Mouse (Mus musculus): ENCODE measurements at regions not wholly inside any gene's neighbourhood (a gene's known extent, or its start where the extent isn't known, plus 50 kb on each side); places are given as distances from the start of the nearest gene placed in this dataset.
"Not testable (repeated sequence)": the region's sequence is repeated elsewhere in the genome, so short reads cannot be mapped to it uniquely, and the experiment has no call there.

GRCm38 (mm10) chr19:59516957-59517356, 58.8 kb downstream of the Emx2 start:
- in situ Hi-C loops (cut with MboI; ENCODE audit: unreplicated experiment in 2 of 2) = no loop called here

DNA sequence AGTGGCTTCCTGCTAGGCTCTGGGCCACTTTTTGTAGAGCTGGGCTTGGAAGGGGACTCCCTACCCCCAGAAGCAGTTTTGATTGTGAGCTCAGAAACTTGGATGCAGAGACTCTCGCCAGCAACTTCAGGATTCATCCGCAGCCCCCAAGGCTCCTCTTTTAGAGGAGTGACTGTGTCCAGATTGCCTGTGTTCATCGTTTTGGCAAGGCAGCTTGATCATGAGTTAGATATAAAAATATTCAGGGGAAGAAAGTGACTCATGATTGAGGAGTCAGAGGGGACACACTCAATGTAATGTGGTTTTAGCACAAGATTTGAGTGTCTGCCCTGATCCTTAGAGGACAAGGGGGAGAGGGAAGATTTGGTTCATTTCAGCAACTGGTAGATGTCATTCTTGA, 61.0 kb downstream of the Emx2 start:
- in situ Hi-C loops (cut with MboI; ENCODE audit: unreplicated experiment in 2 of 2) = no loop called here

- in situ Hi-C loops (cut with MboI; ENCODE audit: unreplicated experiment in 2 of 2) = no loop called here
Observed at GRCm38 (mm10) chr19:59522176-59522575, 64.0 kb downstream of the Emx2 start.

DNA sequence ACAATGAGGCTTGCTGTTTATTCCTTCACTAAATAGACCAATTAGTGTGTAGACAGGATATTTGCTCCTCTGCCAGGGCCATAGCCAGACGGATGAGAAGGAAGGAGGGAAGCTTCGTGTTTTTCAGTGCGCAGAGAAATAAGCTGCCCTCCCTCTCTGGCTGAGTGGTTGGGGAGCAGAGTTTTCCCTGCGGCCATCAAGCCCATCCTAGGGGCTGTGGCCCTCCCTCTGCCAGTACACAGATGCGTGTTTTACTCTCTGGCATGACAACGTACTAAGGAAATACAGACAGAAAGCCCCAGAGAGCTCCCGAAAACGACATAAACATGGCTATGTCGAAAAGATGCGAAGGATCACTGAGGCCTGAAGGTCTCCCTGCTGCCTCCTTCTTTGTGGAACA, 65.2 kb downstream of the Emx2 start:
- in situ Hi-C loops (cut with MboI; ENCODE audit: unreplicated experiment in 2 of 2) = no loop called here

DNA sequence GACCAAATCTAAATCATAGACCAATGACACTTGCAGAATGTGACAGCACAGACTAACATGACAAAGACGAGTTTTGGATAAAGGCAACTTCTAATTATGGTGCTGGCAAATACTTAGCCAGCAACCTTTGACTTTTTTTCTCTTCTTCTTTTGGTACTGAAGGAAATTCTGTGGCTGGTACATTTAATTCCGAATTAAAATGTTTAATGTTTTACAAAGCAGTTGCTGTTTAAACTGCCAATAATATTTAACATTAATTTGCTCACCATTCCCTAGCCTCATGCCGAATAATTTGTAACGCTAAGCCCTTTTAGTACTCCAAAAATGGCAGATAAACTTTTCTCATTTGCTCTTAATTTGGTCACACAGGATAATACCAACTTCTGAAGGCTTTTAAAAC, 105.9 kb downstream of the Emx2 start:
- in situ Hi-C loops (cut with MboI; ENCODE audit: unreplicated experiment in 2 of 2) = no loop called here

DNA sequence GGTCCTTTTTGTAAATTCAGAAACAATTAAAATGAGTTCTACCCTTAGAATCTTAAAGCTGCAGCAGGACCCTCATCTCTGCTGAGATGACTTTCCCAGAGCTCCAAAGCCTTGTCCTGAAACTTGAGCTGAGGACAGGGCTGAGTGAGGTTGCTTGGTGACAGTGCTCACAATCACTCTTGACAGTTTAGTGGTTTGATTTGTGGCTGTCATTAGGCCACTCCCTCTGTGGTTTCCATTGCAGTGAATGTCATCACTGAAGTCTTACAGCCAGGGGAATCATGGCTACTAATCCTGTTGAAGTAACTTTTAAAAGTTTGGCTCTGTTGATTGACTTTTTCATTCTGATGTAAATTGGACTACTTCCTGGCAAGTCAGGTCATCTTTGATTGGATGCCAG, 110.7 kb downstream of the Emx2 start:
- in situ Hi-C loops (cut with MboI; ENCODE audit: unreplicated experiment in 2 of 2) = no loop called here

- in situ Hi-C loops (cut with MboI; ENCODE audit: unreplicated experiment in 2 of 2) = not testable (repeated sequence)
Observed at GRCm38 (mm10) chr19:59569590-59569989, 111.4 kb downstream of the Emx2 start.

DNA sequence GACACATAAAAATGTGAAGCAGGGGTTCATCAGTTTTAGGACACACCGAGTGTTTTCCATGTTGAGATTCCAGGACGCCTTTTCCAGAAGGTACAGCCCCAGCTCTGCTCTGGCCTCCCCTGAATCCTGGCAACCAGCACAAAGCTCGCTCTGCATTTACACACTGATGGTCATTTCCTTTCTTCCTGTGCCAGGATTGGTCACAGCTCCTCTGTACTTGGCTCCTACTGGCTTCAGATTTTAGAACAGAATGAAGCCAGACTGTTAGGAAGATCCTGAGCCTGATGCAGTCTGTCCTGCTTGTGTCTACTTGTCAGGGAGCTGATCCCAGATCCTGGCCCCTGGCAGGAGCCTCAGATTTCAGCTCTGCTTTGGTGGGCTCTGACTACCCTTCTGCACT, 116.2 kb downstream of the Emx2 start:
- in situ Hi-C loops (cut with MboI; ENCODE audit: unreplicated experiment in 2 of 2) = no loop called here

DNA sequence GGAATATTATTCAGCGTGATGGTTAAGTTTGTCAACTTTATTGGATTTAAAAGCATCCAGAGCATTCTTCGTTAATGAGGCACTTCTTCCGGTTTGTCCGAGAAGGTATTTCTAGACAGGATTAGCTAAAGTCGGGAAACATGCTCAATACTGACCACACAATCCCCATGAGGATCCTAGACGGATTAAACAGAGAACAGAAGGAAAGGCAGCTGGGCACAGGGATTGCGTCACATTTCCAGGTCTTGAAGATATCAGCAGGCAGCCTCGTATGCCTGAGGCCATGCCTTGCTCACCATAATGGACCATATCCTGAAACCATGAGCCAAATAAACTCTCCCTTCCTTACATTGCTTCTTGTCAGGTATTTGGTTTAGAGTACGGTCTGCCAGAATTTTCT, 119.7 kb downstream of the Emx2 start:
- in situ Hi-C loops (cut with MboI; ENCODE audit: unreplicated experiment in 2 of 2) = no loop called here

DNA sequence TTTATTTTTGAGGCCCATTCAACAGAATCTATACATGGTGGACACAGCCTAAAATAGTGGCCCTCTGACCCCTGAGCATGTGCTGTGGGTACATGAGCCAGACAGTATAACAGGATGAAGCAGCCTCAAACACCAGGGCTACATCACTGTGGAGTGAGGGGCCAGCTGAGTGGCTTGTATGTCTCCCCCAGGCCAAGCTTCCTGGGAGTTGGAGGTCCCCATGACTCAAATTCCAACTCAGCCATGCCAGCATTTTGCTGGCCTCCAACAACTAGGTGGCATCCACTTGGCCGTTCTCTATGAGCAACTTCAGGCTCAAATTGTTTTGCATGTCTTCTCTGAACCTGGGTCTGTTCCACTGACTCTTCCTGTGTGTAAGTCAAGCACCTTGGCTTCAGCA, 121.5 kb downstream of the Emx2 start:
- in situ Hi-C loops (cut with MboI; ENCODE audit: unreplicated experiment in 2 of 2) = no loop called here

GRCm38 (mm10) chr19:59585835-59586234, 127.7 kb downstream of the Emx2 start:
- in situ Hi-C loops (cut with MboI; ENCODE audit: unreplicated experiment in 2 of 2) = no loop called here

GRCm38 (mm10) chr19:59587303-59587702, 129.1 kb downstream of the Emx2 start:
- in situ Hi-C loops (cut with MboI; ENCODE audit: unreplicated experiment in 2 of 2) = no loop called here

- in situ Hi-C loops (cut with MboI; ENCODE audit: unreplicated experiment in 2 of 2) = no loop called here
Observed at GRCm38 (mm10) chr19:59588068-59588522, 129.9 kb downstream of the Emx2 start.

DNA sequence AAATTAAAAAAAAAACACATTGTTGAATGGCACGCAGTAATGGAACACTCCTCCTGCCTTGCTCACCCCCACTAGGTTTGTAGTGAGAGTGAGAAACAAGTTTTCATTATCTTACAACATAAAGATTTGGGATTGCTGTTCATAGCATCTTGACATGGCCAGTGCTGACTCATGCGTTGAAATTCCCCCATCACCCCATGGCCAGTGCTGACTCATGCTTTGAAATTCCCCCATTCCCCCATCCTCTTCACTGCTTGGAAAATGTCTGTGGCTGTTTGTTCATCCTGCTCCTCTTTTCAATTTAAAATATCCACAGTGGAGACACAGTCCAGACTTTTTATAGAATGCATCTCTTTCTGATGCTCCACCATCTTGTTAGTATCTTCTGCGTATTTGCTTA, 131.8 kb downstream of the Emx2 start:
- in situ Hi-C loops (cut with MboI; ENCODE audit: unreplicated experiment in 2 of 2) = no loop called here

DNA sequence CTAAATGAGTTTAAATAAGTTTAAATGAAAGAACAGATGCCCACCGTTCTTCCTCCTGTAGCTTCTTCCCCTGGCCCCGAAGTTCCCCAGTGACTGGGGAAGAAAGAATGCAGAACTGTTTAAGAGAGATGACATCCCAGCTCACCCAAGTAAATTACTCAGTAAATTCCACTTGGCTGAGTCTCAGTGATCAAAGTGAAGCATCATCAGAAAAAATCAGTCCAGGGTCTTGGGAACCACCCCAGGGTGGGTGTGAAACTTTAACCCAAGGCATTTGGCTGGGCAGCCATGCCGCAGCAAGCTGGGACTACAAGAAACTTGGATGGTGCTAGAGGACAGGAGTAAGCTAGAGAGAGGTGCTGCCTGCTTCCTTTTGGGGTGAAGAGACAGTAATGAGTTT, 133.9 kb downstream of the Emx2 start:
- in situ Hi-C loops (cut with MboI; ENCODE audit: unreplicated experiment in 2 of 2) = no loop called here

DNA sequence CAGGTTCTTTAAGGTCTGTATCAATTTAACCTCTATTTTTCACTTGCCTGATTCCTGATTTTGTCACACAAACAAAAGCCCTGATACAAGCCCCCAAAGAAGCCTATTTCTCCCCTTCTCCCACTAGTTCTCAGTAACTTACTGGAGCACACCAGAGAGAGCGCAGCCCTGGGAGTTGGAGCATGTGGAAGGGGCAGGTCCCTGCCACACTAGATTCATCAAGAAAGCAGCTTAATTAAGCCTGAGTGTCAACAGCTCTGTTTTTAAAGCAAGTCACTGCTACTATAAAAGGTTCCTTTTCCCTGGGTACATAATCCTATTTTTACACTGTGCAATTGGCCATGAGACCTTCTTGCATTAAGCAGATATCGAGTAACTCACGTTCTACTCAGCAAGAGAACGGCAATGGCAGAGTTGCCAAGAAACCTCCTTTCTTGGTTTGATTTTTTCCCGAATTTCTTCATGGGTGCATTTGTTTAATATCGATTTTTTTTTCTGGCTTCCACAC, 166.2 kb downstream of the Emx2 start:
- in situ Hi-C loops (cut with MboI; ENCODE audit: unreplicated experiment in 2 of 2) = no loop called here

- in situ Hi-C loops (cut with MboI; ENCODE audit: unreplicated experiment in 2 of 2) = no loop called here
Observed at GRCm38 (mm10) chr19:59627681-59628080, 169.5 kb downstream of the Emx2 start.

DNA sequence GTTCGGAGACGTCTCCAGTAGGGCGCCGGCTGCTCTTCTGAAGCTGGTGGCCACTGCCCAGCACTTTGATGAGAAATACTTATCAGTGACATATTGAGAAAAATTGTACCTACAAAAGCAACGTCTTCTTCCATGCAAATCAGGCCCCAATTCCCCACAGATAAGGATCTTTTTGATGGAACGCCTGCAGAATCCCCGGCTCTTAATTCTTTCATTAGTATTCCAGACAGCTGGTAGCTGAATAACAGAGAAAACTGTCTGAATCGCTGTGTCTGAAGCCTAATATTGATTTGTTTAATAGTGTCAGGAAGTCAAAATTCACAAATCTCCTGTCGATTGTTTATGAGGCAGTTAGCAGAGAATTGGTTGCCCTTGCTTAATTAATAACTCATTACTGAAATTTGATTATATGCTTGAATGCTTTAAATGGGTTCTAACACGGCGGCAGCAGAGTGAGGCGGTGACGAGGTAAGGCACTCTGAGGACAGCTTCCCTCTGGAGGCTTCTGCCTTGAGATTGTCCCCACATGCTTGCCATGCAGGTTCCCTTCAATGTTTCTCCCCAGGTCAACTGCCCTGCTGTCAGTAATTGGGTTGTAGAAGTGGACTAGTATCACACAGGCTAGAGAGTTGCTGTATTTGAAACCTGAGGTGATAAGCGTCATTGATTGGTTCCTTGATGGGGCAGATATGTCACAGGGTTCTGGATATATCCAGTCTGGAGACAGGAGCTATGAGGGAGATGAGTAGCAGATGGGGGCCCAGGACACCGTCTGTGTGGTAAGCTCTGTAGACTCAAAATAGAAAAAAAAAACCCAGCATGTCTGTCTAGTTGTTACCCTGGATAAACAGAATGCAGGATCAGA, 170.4 kb downstream of the Emx2 start:
- in situ Hi-C loops (cut with MboI; ENCODE audit: unreplicated experiment in 2 of 2) = no loop called here

- in situ Hi-C loops (cut with MboI; ENCODE audit: unreplicated experiment in 2 of 2) = no loop called here
Observed at GRCm38 (mm10) chr19:59629161-59629445, 170.9 kb downstream of the Emx2 start.

DNA sequence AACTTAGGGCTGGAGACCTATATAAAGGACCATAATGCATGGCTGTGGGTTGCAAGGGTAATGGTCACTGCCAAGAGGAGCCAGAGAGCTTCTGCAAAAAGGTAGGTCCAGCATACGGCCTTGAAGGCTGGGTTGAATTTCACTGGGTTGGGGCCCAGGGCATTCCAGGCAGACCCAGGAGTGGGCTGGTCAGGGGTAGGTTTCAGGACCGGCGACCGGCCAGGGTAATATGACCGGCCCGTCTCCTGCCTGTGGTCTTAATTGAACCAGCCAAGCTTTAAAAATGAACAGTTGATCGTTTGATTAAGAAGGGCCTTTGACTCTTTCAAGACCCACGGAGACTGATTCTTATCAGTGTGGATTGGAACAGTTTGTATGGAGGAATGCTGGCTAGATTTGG, 171.9 kb downstream of the Emx2 start:
- in situ Hi-C loops (cut with MboI; ENCODE audit: unreplicated experiment in 2 of 2) = no loop called here

GRCm38 (mm10) chr19:59630706-59631105, 172.5 kb downstream of the Emx2 start:
- in situ Hi-C loops (cut with MboI; ENCODE audit: unreplicated experiment in 2 of 2) = no loop called here

- in situ Hi-C loops (cut with MboI; ENCODE audit: unreplicated experiment in 2 of 2) = no loop called here
Observed at GRCm38 (mm10) chr19:59631541-59631940, 173.4 kb downstream of the Emx2 start.

DNA sequence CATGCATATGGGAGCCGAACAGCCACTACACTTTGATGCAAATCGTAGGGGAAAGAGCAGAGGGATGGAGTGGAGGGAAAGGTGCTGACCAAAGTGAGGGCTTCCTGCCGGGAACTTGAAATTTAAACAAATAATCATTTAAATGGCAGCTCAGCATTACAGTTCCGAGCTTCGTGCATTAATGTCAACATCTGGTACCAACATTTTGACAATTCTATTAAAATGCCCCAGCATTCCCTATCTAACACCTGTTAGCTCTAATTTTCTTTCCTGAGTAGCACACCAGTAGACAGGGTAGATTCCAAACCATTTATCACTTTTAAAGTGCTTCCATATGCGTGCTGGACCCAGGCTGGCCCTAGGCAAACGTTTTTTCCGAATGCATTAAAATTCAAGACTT, 178.1 kb downstream of the Emx2 start:
- in situ Hi-C loops (cut with MboI; ENCODE audit: unreplicated experiment in 2 of 2) = no loop called here

All from v-Abl transformed pro-B cells (cell line).